Mouse (Mus musculus) cerebellum, adult 2 months (tissue): ENCODE measurements around the gene Leng1.

Experiments used
- CTCF ChIP-seq: fragments of 200-500 bp; IDR thresholded peaks from 2 replicates; pipeline ENCODE4 v1.5.1; 2011; ENCODE audit warnings: low read depth, mild to moderate bottlenecking, control low read depth, low read length, moderate library complexity, borderline replicate concordance; ENCODE audit not compliant: insufficient read depth
- POLR2A ChIP-seq: fragments of 200-500 bp; IDR thresholded peaks from 2 replicates; pipeline ENCODE4 v1.6.1; 2011; ENCODE audit warnings: low read length, control low read depth, borderline replicate concordance; ENCODE audit not compliant: insufficient read depth

DNA sequence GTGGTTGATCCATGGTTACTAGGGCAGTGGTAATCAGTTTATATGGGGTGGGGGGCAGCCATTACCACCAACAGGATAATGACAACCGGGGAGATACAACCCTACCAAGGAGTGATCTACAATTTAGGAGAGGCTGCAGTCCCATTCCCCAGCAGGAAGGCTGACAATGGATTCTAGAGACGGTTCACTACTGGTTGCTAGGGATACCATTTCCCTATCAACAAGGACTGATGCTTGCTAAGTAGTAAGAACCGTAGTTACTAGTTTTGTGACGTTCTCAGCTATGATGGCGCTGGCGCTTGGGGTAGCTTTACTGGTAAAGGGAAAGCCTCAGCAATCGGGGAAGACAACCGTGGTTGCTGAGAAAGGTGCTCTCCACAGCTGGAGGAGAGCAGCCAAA lies 19.1 kb upstream of the Leng1 start:
- TF ChIP-seq CTCF (no peak), POLR2A (no peak)
